Mouse (Mus musculus): ENCODE measurements at regions not wholly inside any gene's neighbourhood (a gene's known extent, or its start where the extent isn't known, plus 50 kb on each side); places are given as distances from the start of the nearest gene placed in this dataset.

GRCm38 (mm10) chrX:12530406-12531311, 56.9 kb upstream of the Atp6ap2 start:
- ATAC-seq (replicated peaks; ENCODE audit: insufficient number of reproducible peaks, low FRiP score, low TSS enrichment, poor library complexity, severe bottlenecking): no peak

All from monocyte, adult 5-6 weeks (primary cell).